Mouse (Mus musculus): ENCODE results near the gene Ntn5. TPM values are rescaled to one million over a fixed set of nuclear protein-coding genes. Genes with fewer than 3 reads are reported as not detected.

Ntn5 gene
- total RNA-seq, 2 experiments from 2014 or later: 0.91 to 1.5 TPM

Other genes starting within 250 kb of the Ntn5 start
- gene Gys1, start 249.2 kb upstream of the Ntn5 start, total RNA-seq (2021): 10 to 100 TPM; 14.4 to 16.3 TPM
- gene Ruvbl2, start 245.9 kb upstream of the Ntn5 start, total RNA-seq (2021): 10 to 100 TPM; 32.1 to 35.6 TPM
- 100 to 1,000 TPM; 287 to 302 TPM for gene Ftl1, start 224.1 kb upstream of the Ntn5 start, total RNA-seq (2021)
- gene Bax, start 217.1 kb upstream of the Ntn5 start, total RNA-seq (2021): 10 to 100 TPM; 75.0 to 81.0 TPM
- gene Tulp2, start 202.1 kb upstream of the Ntn5 start, total RNA-seq (2021): not detected
- gene Gm45808, start 197.2 kb upstream of the Ntn5 start, total RNA-seq (2021): 1 to 10 TPM in 1 of 2 experiments, under 1 TPM in 1; 0.88 to 1.7 TPM
- 1 to 10 TPM; 2.8 to 2.9 TPM for gene Dhdh, start 195.2 kb upstream of the Ntn5 start, total RNA-seq (2021)
- gene Nucb1, start 173.6 kb upstream of the Ntn5 start, total RNA-seq (2021): 100 to 1,000 TPM; 109 to 110 TPM
- gene Ppp1r15a, start 157.8 kb upstream of the Ntn5 start, total RNA-seq (2021): 10 to 100 TPM; 24.2 to 33.3 TPM
- gene Plekha4, start 157.7 kb upstream of the Ntn5 start, total RNA-seq (2021): 1 to 10 TPM; 1.0 to 2.4 TPM
- not detected for gene Hsd17b14, start 129.1 kb upstream of the Ntn5 start, total RNA-seq (2021)
- 10 to 100 TPM; 22.6 to 25.2 TPM for gene Bcat2, start 113.9 kb upstream of the Ntn5 start, total RNA-seq (2021)
- not detected for gene Fgf21, start 68.5 kb upstream of the Ntn5 start, total RNA-seq (2021)
- not detected for gene Fut1, start 66.7 kb upstream of the Ntn5 start, total RNA-seq (2021)
- under 1 TPM in 1 of 2 experiments, not detected in 1; 0.26 TPM for gene Izumo1, start 62.2 kb upstream of the Ntn5 start, total RNA-seq (2021)
- gene Rasip1, start 56.5 kb upstream of the Ntn5 start, total RNA-seq (2021): 10 to 100 TPM; 11.2 to 11.3 TPM
- 1 to 10 TPM; 2.2 to 2.6 TPM for gene Mamstr, start 44.0 kb upstream of the Ntn5 start, total RNA-seq (2021)
- gene Fut2, start 17.6 kb upstream of the Ntn5 start, total RNA-seq (2021): under 1 TPM; 0.19 to 0.46 TPM
- under 1 TPM; 0.20 to 0.30 TPM for gene Sec1, start 10.4 kb downstream of the Ntn5 start, total RNA-seq (2021)
- gene Car11, start 15.8 kb downstream of the Ntn5 start, total RNA-seq (2021): 100 to 1,000 TPM; 168 to 172 TPM
- 10 to 100 TPM; 68.7 to 83.5 TPM for gene Dbp, start 21.1 kb downstream of the Ntn5 start, total RNA-seq (2021)
- 100 to 1,000 TPM; 369 to 389 TPM for gene Rpl18, start 31.4 kb downstream of the Ntn5 start, total RNA-seq (2021)
- gene Sphk2, start 34.0 kb downstream of the Ntn5 start, total RNA-seq (2021): 10 to 100 TPM; 28.8 to 32.7 TPM
- gene Fam83e, start 37.2 kb downstream of the Ntn5 start, total RNA-seq (2021): under 1 TPM; 0.24 to 0.34 TPM
- gene Spaca4, start 41.8 kb downstream of the Ntn5 start, total RNA-seq (2021): not detected
- gene Lmtk3, start 99.7 kb downstream of the Ntn5 start, total RNA-seq (2021): 100 to 1,000 TPM; 261 to 275 TPM
- gene Sult2b1, start 100.6 kb downstream of the Ntn5 start, total RNA-seq (2021): 10 to 100 TPM in 1 of 2 experiments, 1 to 10 TPM in 1; 10.0 to 13.0 TPM
- 100 to 1,000 TPM; 227 to 229 TPM for gene Cyth2, start 130.6 kb downstream of the Ntn5 start, total RNA-seq (2021)
- 1 to 10 TPM; 1.8 to 1.9 TPM for gene Kcnj14, start 140.8 kb downstream of the Ntn5 start, total RNA-seq (2021)
- 10 to 100 TPM; 21.0 to 22.2 TPM for gene Grwd1, start 146.9 kb downstream of the Ntn5 start, total RNA-seq (2021)
- gene Kdelr1, start 188.8 kb downstream of the Ntn5 start, total RNA-seq (2021): 10 to 100 TPM; 87.1 to 98.6 TPM
- gene Grin2d, start 194.4 kb downstream of the Ntn5 start, total RNA-seq (2021): 10 to 100 TPM; 21.2 to 22.3 TPM
- gene Syngr4, start 212.7 kb downstream of the Ntn5 start, total RNA-seq (2021): under 1 TPM; 0.36 to 0.53 TPM
- gene Tmem143, start 212.9 kb downstream of the Ntn5 start, total RNA-seq (2021): 10 to 100 TPM; 22.1 to 25.7 TPM
- 1 to 10 TPM; 5.3 to 5.6 TPM for gene Emp3, start 237.4 kb downstream of the Ntn5 start, total RNA-seq (2021)
- 1 to 10 TPM; 1.4 to 2.1 TPM for gene Ccdc114, start 240.1 kb downstream of the Ntn5 start, total RNA-seq (2021)